Mouse (Mus musculus) heart, adult 2 months (tissue): ENCODE data around the gene Tas2r144. TPM values are rescaled to one million over a fixed set of nuclear protein-coding genes. Genes with fewer than 3 reads are reported as not detected.
A peak's percentile ranks its signal among the peaks of the same experiment; 100 is the strongest.

Experiments
- DNase-seq, 2 experiments: peaks; one replicate each; pipeline ENCODE4 v3.0.0; 2021
- H3K27ac ChIP-seq: fragments of 200-600 bp; 2 replicates; pipeline ENCODE4 v1.8.1; 2022
- H3K27me3 ChIP-seq: fragments of 200-500 bp; 2 replicates; pipeline ENCODE4 v1.6.1; 2012; ENCODE audit warnings: mild to moderate bottlenecking, low read length, inconsistent platforms, mixed read lengths; ENCODE audit not compliant: control insufficient read depth, insufficient read depth
- H3K36me3 ChIP-seq: fragments of 200-500 bp; 2 replicates; pipeline ENCODE4 v1.6.1; 2012; ENCODE audit warnings: low read length, inconsistent platforms; ENCODE audit not compliant: control insufficient read depth, insufficient read depth
- H3K4me1 ChIP-seq: fragments of 200-500 bp; 2 replicates; pipeline ENCODE4 v1.6.1; 2011; ENCODE audit warnings: low read length; ENCODE audit not compliant: control insufficient read depth, insufficient read depth
- H3K4me3 ChIP-seq: fragments of 200-600 bp; 2 replicates; pipeline ENCODE4 v1.8.1; 2022
- H3K79me2 ChIP-seq: fragments of 200-500 bp; replicated peaks from 2 replicates; pipeline ENCODE4 v1.6.1; 2012; ENCODE audit warnings: mild to moderate bottlenecking, inconsistent platforms, low read length, moderate library complexity, mixed read lengths; ENCODE audit not compliant: control insufficient read depth, insufficient read depth
- H3K9ac ChIP-seq: fragments of 200-500 bp; 2 replicates; pipeline ENCODE4 v1.6.1; 2012; ENCODE audit warnings: low read depth, mild to moderate bottlenecking, control low read depth, inconsistent platforms, low read length, mixed read lengths
- CTCF ChIP-seq: fragments of 200-600 bp; IDR thresholded peaks from 2 replicates; pipeline ENCODE4 v1.8.1; 2022; ENCODE audit warnings: antibody characterized with exemption, mild to moderate bottlenecking, moderate library complexity
- EP300 ChIP-seq: fragments of 200-500 bp; IDR thresholded peaks from 2 replicates; pipeline ENCODE4 v1.6.1; 2011; ENCODE audit warnings: low read depth, low read length, control low read depth; ENCODE audit not compliant: insufficient read depth
- POLR2A ChIP-seq: fragments of 200-500 bp; IDR thresholded peaks from 2 replicates; pipeline ENCODE4 v1.6.1; 2011; ENCODE audit warnings: mild to moderate bottlenecking, low read depth, low read length, control low read depth; ENCODE audit not compliant: insufficient read depth
- WGBS: fragments of 180-500 bp; shearing (Covaris S2); methylation state at CpG from one replicate; pipeline ENCODE4 v1.1.7; 2018; 5-methylcytosine and 5-hydroxymethylcytosine counted together
- intact Hi-C: fragments of 180-260 bp; cut with DNase I; formaldehyde crosslinking; loops from one replicate; pipeline ENCODE4 v1.15.1; 2025
- polyA plus RNA-seq: library from polyadenylated mRNA; depleted of rRNA; stranded (reverse); fragments of >200 nt; gene quantifications from 2 replicates; pipeline ENCODE4 v1.2.3, GENCODE M21; 2012; rRNA removed
- total RNA-seq, 2 experiments: library from RNA; stranded (reverse); gene quantifications; 2 replicates each; pipeline ENCODE4 v1.2.3; 2021

Gene Tas2r144
- total and polyA plus RNA-seq, 3 experiments = not detected

GRCm38 (mm10) chr6:42260430-42260829 is 45.3 kb downstream of the Tas2r144 start:
- DNase-seq = no peak
- H3K27me3 ChIP-seq = no peaks in the 10 kb centered on the region
- no peaks in the 10 kb centered on the region for H3K79me2 ChIP-seq
- H3K9ac ChIP-seq = no peak overlapping the region
- no peaks in the 10 kb centered on the region for H3K36me3 ChIP-seq
- no peak for TF ChIP-seq CTCF
- no peak for TF ChIP-seq POLR2A
- no peak for TF ChIP-seq EP300
- 43% methylated on average over 6 of the region's 6 CpGs for WGBS
- H3K27ac ChIP-seq = no peak overlapping the region
- no peak overlapping the region for H3K4me3 ChIP-seq
- no peaks in the 10 kb centered on the region for H3K4me1 ChIP-seq
- intact Hi-C loops = loop anchor here (10.0 kb wide), 2 partner anchors 434 to 496 kb away; no protein-coding TSS in a partner anchor

- no peak within 1 kb of the TSS for H3K27ac ChIP-seq
- H3K4me3 ChIP-seq = no peak within 1 kb of the TSS
- TF ChIP-seq POLR2A = no peak
- no peak for TF ChIP-seq CTCF
- no peak for TF ChIP-seq EP300
- no peaks in the 10 kb centered on the region for H3K79me2 ChIP-seq
- peaks cover 2% of the 10 kb centered on the region for H3K4me1 ChIP-seq
- 22% methylated on average over 20 of the region's 20 CpGs for WGBS
- no peaks in the 10 kb centered on the region for H3K27me3 ChIP-seq
- intact Hi-C loops = loop anchor here (10.0 kb wide), 2 partner anchors 433 to 497 kb away; no protein-coding TSS in a partner anchor
- DNase-seq = no peak
- H3K36me3 ChIP-seq = peaks cover 2% of the 10 kb centered on the region
- H3K9ac ChIP-seq = no peak within 1 kb of the TSS
Observed at GRCm38 (mm10) chr6:42261524-42262170, 46.5 kb downstream of the Tas2r144 start, which contains the start of gene Tmem139. Gene Tmem139, plus strand, starts transcription at chr6:42261970.

GRCm38 (mm10) chr6:42264626-42265312 is 49.6 kb downstream of the Tas2r144 start, which contains the start of gene Casp2:
Gene Casp2, plus strand, starts transcription at chr6:42264985.
- peak within 1 kb of the TSS; percentile 98 for H3K27ac ChIP-seq
- H3K79me2 ChIP-seq = no peaks in the 10 kb centered on the region
- H3K4me1 ChIP-seq = peaks cover 2% of the 10 kb centered on the region
- peaks cover 9% of the 10 kb centered on the region for H3K36me3 ChIP-seq
- H3K4me3 ChIP-seq = peak within 1 kb of the TSS; percentile 97
- no peaks in the 10 kb centered on the region for H3K27me3 ChIP-seq
- under 1% methylated on average over 50 of the region's 51 CpGs for WGBS
- DNase-seq = peak; percentile 98
- TF ChIP-seq EP300 = peak; percentile 87; the same call in 1 of the 2 replicates
- peak; percentile 71 for TF ChIP-seq POLR2A
- peak; percentile 98; the same call in 1 of the 2 replicates for TF ChIP-seq CTCF
- intact Hi-C loops = loop anchor here (1.0 to 10.0 kb wide), 6 partner anchors 19 to 500 kb away; partner anchors contain the start of genes Gstk1 and Zyx
- H3K9ac ChIP-seq = peak within 1 kb of the TSS; percentile 95

Other genes with a start within 250 kb of the Tas2r144 start
- not detected for gene Sval3, start 247.2 kb upstream of the Tas2r144 start, total RNA-seq
- gene Sval3, start 247.2 kb upstream of the Tas2r144 start, polyA plus RNA-seq = not detected in 2 replicates
- gene Sva, start 176.9 kb upstream of the Tas2r144 start, total RNA-seq = not detected
- not detected in 2 replicates for gene Sva, start 176.9 kb upstream of the Tas2r144 start, polyA plus RNA-seq
- gene Tas2r139, start 74.4 kb upstream of the Tas2r144 start, total RNA-seq = not detected
- not detected in 2 replicates for gene Tas2r139, start 74.4 kb upstream of the Tas2r144 start, polyA plus RNA-seq
- 100 to 1,000 TPM; 139 to 167 TPM for gene Gstk1, start 30.6 kb downstream of the Tas2r144 start, total RNA-seq
- 87.1 and 118 TPM in 2 replicates for gene Gstk1, start 30.6 kb downstream of the Tas2r144 start, polyA plus RNA-seq
- under 1 TPM in 1 of 2 experiments, not detected in 1; 0.21 TPM for gene Tmem139, start 46.6 kb downstream of the Tas2r144 start, total RNA-seq
- gene Tmem139, start 46.6 kb downstream of the Tas2r144 start, polyA plus RNA-seq = 0.15 and 0.33 TPM in 2 replicates
- 10 to 100 TPM in 1 of 2 experiments, 1 to 10 TPM in 1; 7.5 to 12.2 TPM for gene Casp2, start 49.7 kb downstream of the Tas2r144 start, total RNA-seq
- 12.1 and 18.6 TPM in 2 replicates for gene Casp2, start 49.7 kb downstream of the Tas2r144 start, polyA plus RNA-seq
- 1 to 10 TPM; 4.3 to 4.9 TPM for gene Clcn1, start 71.4 kb downstream of the Tas2r144 start, total RNA-seq
- 12.1 and 20.9 TPM in 2 replicates for gene Clcn1, start 71.4 kb downstream of the Tas2r144 start, polyA plus RNA-seq
- gene Fam131b, start 109.3 kb downstream of the Tas2r144 start, total RNA-seq = under 1 TPM; 0.60 to 0.61 TPM
- 0.82 and 0.88 TPM in 2 replicates for gene Fam131b, start 109.3 kb downstream of the Tas2r144 start, polyA plus RNA-seq
- gene Zyx, start 134.3 kb downstream of the Tas2r144 start, total RNA-seq = 10 to 100 TPM; 45.8 to 60.2 TPM
- gene Zyx, start 134.3 kb downstream of the Tas2r144 start, polyA plus RNA-seq = 77.7 and 110 TPM in 2 replicates
- gene Epha1, start 157.9 kb downstream of the Tas2r144 start, total RNA-seq = under 1 TPM; 0.14 to 0.16 TPM
- gene Epha1, start 157.9 kb downstream of the Tas2r144 start, polyA plus RNA-seq = 0.50 and 0.94 TPM in 2 replicates
- not detected for gene Tas2r143, start 184.9 kb downstream of the Tas2r144 start, total RNA-seq
- gene Tas2r143, start 184.9 kb downstream of the Tas2r144 start, polyA plus RNA-seq = 0.20 and 0.29 TPM in 2 replicates
- gene Tas2r135, start 190.1 kb downstream of the Tas2r144 start, total RNA-seq = under 1 TPM in 1 of 2 experiments, not detected in 1; 0.27 TPM
- gene Tas2r135, start 190.1 kb downstream of the Tas2r144 start, polyA plus RNA-seq = not detected in 2 replicates
- not detected for gene Tas2r126, start 219.2 kb downstream of the Tas2r144 start, total RNA-seq
- gene Tas2r126, start 219.2 kb downstream of the Tas2r144 start, polyA plus RNA-seq = not detected in 2 replicates
- gene Olfr458, start 249.9 kb downstream of the Tas2r144 start, total RNA-seq = not detected
- gene Olfr458, start 249.9 kb downstream of the Tas2r144 start, polyA plus RNA-seq = not detected in 2 replicates